Comparison of ENCODE assay signal across 8 mouse cellular contexts in the genomic region with DNA sequence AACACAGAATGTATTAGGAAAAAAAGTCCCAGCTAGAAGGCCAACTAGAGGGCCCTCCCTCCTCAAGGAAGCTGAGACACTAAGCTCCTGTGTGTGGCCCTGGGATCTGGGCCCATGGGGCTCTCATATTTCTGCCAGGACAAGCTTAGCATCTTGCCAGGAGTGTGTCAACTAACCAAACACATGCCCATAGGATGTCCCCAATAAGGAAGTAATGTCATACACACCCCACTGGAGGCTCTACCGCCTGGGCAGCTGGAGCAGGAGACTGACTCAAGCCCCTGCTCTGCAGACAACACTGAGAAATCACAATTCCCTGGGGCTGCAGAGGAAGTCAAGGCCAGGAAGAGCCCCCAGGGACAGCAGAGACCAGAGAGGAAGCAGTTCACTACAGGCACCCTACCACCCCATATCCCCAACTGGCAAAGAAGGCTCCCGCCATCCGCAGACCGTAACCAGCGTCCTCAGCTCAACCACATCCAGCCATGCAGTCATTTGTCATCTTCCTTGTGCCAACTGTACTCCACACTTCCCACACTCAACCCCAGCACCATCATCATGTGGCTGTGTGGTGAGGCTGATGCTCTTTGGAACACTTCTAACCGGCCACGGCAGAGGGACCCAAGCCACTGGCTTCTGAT. TPM values are rescaled to one million over a fixed set of nuclear protein-coding genes. Genes with fewer than 3 reads are reported as not detected.
A peak's percentile ranks its signal among the peaks of the same experiment; 100 is the strongest.
DNase-seq lines count a peak whose midpoint lies in the region; ATAC-seq and TF ChIP-seq lines count a peak whose summit lies in the region.

No protein-coding gene starts in this region.

- peaks cover 22% of the 10 kb centered on the region for H3K4me1 ChIP-seq in heart, embryonic 12.5 days (replicated peaks)
- peaks cover 26% of the 10 kb centered on the region for H3K4me1 ChIP-seq in forebrain, embryonic 14.5 days (ENCODE audit: control insufficient read depth, insufficient read depth, low read length)
- peaks cover 23% of the 10 kb centered on the region for H3K4me1 ChIP-seq in limb, embryonic 14.5 days (ENCODE audit: control insufficient read depth, insufficient read depth, low read length)

- H3K27me3 ChIP-seq in heart, embryonic 12.5 days (replicated peaks): peaks cover 6% of the 10 kb centered on the region; the same call in 1 of the 2 replicates
- no peaks in the 10 kb centered on the region for H3K27me3 ChIP-seq in forebrain, embryonic 14.5 days (replicated peaks; ENCODE audit: control insufficient read depth, insufficient read depth, low read length)
- no peaks in the 10 kb centered on the region for H3K27me3 ChIP-seq in limb, embryonic 14.5 days (ENCODE audit: control insufficient read depth, insufficient read depth, low read length)

- DNase-seq in heart, adult 18-20 months: peak; percentile 46 to 48
- peak; percentile 47 for DNase-seq in 3T3-L1 (ENCODE audit: low read depth, low spot score)
- DNase-seq in forebrain, embryonic 14.5 days (ENCODE audit: low spot score): no peak
- no peak for DNase-seq in limb, embryonic 14.5 days (ENCODE audit: low spot score)
- peak; percentile 88 for DNase-seq in skeletal muscle tissue, adult 2 months (ENCODE audit: low read depth, low spot score)
- no peak for DNase-seq in adrenal gland, postnatal 4 days (ENCODE audit: low spot score in 2 of 2)
- DNase-seq in urinary bladder, postnatal 4 days (ENCODE audit: low spot score in 2 of 2): no peak

- H3K27ac ChIP-seq in heart, embryonic 12.5 days (ENCODE audit: poor library complexity, severe bottlenecking): no peak overlapping the region
- H3K27ac ChIP-seq in forebrain, embryonic 14.5 days (ENCODE audit: low read depth, low read length): no peak overlapping the region
- no peak overlapping the region for H3K27ac ChIP-seq in limb, embryonic 14.5 days (replicated peaks; ENCODE audit: low read depth, low read length)

- no peaks in the 10 kb centered on the region for H3K9me3 ChIP-seq in heart, embryonic 12.5 days (replicated peaks)
- H3K9me3 ChIP-seq in forebrain, embryonic 14.5 days (replicated peaks; ENCODE audit: control insufficient read depth, low read length): no peaks in the 10 kb centered on the region
- no peaks in the 10 kb centered on the region for H3K9me3 ChIP-seq in limb, embryonic 14.5 days (ENCODE audit: control insufficient read depth, low read length)

- no peak for TF ChIP-seq POLR2A in limb, embryonic 14.5 days (IDR thresholded peaks at IDR 0.05; ENCODE audit: borderline replicate concordance, extremely low read depth, insufficient read depth, insufficient read length)

- no peaks in the 10 kb centered on the region for H3K36me3 ChIP-seq in heart, embryonic 12.5 days
- no peaks in the 10 kb centered on the region; the same call in 1 of the 2 replicates for H3K36me3 ChIP-seq in forebrain, embryonic 14.5 days (ENCODE audit: control insufficient read depth, insufficient read depth, low read length)
- no peaks in the 10 kb centered on the region for H3K36me3 ChIP-seq in limb, embryonic 14.5 days (ENCODE audit: control insufficient read depth, insufficient read depth, low read length)

- no peak overlapping the region for H3K4me3 ChIP-seq in heart, embryonic 12.5 days
- H3K4me3 ChIP-seq in forebrain, embryonic 14.5 days (ENCODE audit: low read depth, low read length): no peak overlapping the region
- H3K4me3 ChIP-seq in limb, embryonic 14.5 days (replicated peaks; ENCODE audit: low read length): no peak overlapping the region

- no peak overlapping the region for H3K4me2 ChIP-seq in heart, embryonic 12.5 days
- peak overlapping the region; percentile 93 for H3K4me2 ChIP-seq in forebrain, embryonic 14.5 days (ENCODE audit: low read length)
- H3K4me2 ChIP-seq in limb, embryonic 14.5 days (replicated peaks; ENCODE audit: low read depth, low read length, severe bottlenecking): 0 out of 2 replicates have a peak overlapping the region, but pooled peaks have one; percentile 2

- no peak overlapping the region for H3K9ac ChIP-seq in heart, embryonic 12.5 days
- H3K9ac ChIP-seq in forebrain, embryonic 14.5 days (ENCODE audit: low read length): peak overlapping the region; percentile 3; the same call in 1 of the 2 replicates
- H3K9ac ChIP-seq in limb, embryonic 14.5 days (ENCODE audit: low read depth, low read length, severe bottlenecking): no peak overlapping the region

- ATAC-seq in heart, embryonic 12.5 days (ENCODE audit: insufficient number of reproducible peaks, low FRiP score): no peak
- no peak for ATAC-seq in forebrain, embryonic 14.5 days
- 0 out of 2 replicates have a peak, but pooled peaks have one; percentile 10 for ATAC-seq in limb, embryonic 14.5 days (ENCODE audit: low FRiP score, low read depth)

- WGBS in heart, embryonic 12.5 days: 83% methylated on average over 7 of the region's 7 CpGs
- 89% methylated on average over 7 of the region's 7 CpGs for WGBS in forebrain, embryonic 14.5 days
- 88% methylated on average over 7 of the region's 7 CpGs for WGBS in limb, embryonic 14.5 days

RNA-seq across cellular contexts. Expression of a gene that starts 3.0 kb away (rescaled TPM):
- total RNA-seq in heart, adult 18-20 months (2021): 10 to 100 TPM; 18.7 to 22.5 TPM
- polyA plus RNA-seq in heart, embryonic 12.5 days (2016; fragmentation: Nextera tagmentation; extraction: Ambion mirVana): 16.1 and 16.6 TPM in 2 replicates
- 49.5 and 52.2 TPM in 2 replicates for polyA plus RNA-seq in forebrain, embryonic 14.5 days (2014; fragmentation: Nextera tagmentation; extraction: Ambion mirVana)
- 26.6 and 35.2 TPM in 2 replicates for polyA plus RNA-seq in limb, embryonic 14.5 days (2012; rRNA removed)
- polyA plus RNA-seq in limb, embryonic 14.5 days (2014; fragmentation: Nextera tagmentation; extraction: Ambion mirVana): 17.5 and 18.6 TPM in 2 replicates
- 10 to 100 TPM; 36.9 to 37.5 TPM for total RNA-seq in adrenal gland, postnatal 4 days (2021)

Comparison
In these comparisons a context has a peak if more than half of its experiments do, and no peak if none do; other contexts are left out.
1. DNase-seq: peak in heart, adult 18-20 months (2 of 2), 3T3-L1 (single experiment) and skeletal muscle tissue, adult 2 months (single experiment); none in forebrain, embryonic 14.5 days (single experiment), limb, embryonic 14.5 days (single experiment), adrenal gland, postnatal 4 days (0 of 2) and urinary bladder, postnatal 4 days (0 of 2).